Mouse (Mus musculus) liver, embryonic 16.5 days (tissue): Measurements from ENCODE around the gene Atg7. TPM values are rescaled to one million over a fixed set of nuclear protein-coding genes. Genes with fewer than 3 reads are reported as not detected.

Experiments
- ATAC-seq: fragments of 200-750 bp; cut with Nextera tagmentation; 2 replicates; pipeline ENCODE4 v1.8.0; 2017; ENCODE audit warnings: low read depth, mild to moderate bottlenecking, moderate number of reproducible peaks, moderate library complexity
- H3K27ac ChIP-seq: fragments of 300-500 bp; sonication (generic); 2 replicates; pipeline ENCODE4 v1.5.1; 2014; ENCODE audit warnings: mild to moderate bottlenecking, low read length
- H3K27me3 ChIP-seq: fragments of 300-500 bp; sonication (generic); 2 replicates; pipeline ENCODE4 v1.6.1; 2014; ENCODE audit warnings: low read depth, low read length, mixed read lengths; ENCODE audit not compliant: control insufficient read depth, insufficient read depth
- H3K36me3 ChIP-seq: fragments of 300-500 bp; sonication (generic); 2 replicates; pipeline ENCODE4 v1.6.1; 2014; ENCODE audit warnings: mild to moderate bottlenecking; ENCODE audit not compliant: control insufficient read depth, insufficient read depth
- H3K4me1 ChIP-seq: fragments of 300-500 bp; sonication (generic); 2 replicates; pipeline ENCODE4 v1.6.1; 2014; ENCODE audit warnings: low read depth, low read length, mixed read lengths; ENCODE audit not compliant: control insufficient read depth
- H3K4me2 ChIP-seq: fragments of 300-500 bp; sonication (generic); 2 replicates; pipeline ENCODE4 v1.6.1; 2014; ENCODE audit warnings: low read depth, low read length, mixed read lengths
- H3K4me3 ChIP-seq: fragments of 300-500 bp; sonication (generic); 2 replicates; pipeline ENCODE4 v1.5.1; 2014; ENCODE audit warnings: low read depth, mild to moderate bottlenecking, low read length
- H3K9ac ChIP-seq: fragments of 300-500 bp; sonication (generic); 2 replicates; pipeline ENCODE4 v1.6.1; 2014; ENCODE audit warnings: low read depth, low read length
- H3K9me3 ChIP-seq: fragments of 300-500 bp; sonication (generic); replicated peaks from 2 replicates; pipeline ENCODE4 v1.6.1; 2016; ENCODE audit warnings: low read length; ENCODE audit not compliant: control insufficient read depth
- WGBS: fragments of 180-500 bp; shearing (Covaris S2); extraction: QIAGEN DNeasy Blood & Tissue Kit; methylation state at CpG from one replicate; pipeline ENCODE4 v1.1.7; 2014; ENCODE audit not compliant: insufficient replicate concordance; 5-methylcytosine and 5-hydroxymethylcytosine counted together
- polyA plus RNA-seq: library from polyadenylated mRNA; unstranded; fragments of >200 nt; fragmentation: Nextera tagmentation; extraction: Ambion mirVana; gene quantifications from 2 replicates; pipeline ENCODE4 v1.2.1, GENCODE M21; 2015

The Atg7 gene
- polyA plus RNA-seq, 1 experiment from 2014 or later, result 13.2 TPM

GRCm38 (mm10) chr6:114676091-114676490, 33.2 kb downstream of the Atg7 start:
- Histone ChIP-seq H3K9ac (no peak overlapping the region), H3K4me2 (no peak overlapping the region), H3K4me3 (no peak overlapping the region), H3K36me3 (peaks cover 7% of the 10 kb centered on the region), H3K27me3 (no peaks in the 10 kb centered on the region), H3K9me3 (no peaks in the 10 kb centered on the region), H3K27ac (no peak overlapping the region), H3K4me1 (no peaks in the 10 kb centered on the region; the same call in 1 of the 2 replicates)
- WGBS, result 64% methylated on average over 5 of the region's 5 CpGs
- no peak for ATAC-seq

GRCm38 (mm10) chr6:114682092-114682711, 39.3 kb downstream of the Atg7 start:
- H3K27me3 ChIP-seq, result no peaks in the 10 kb centered on the region
- peaks cover 3% of the 10 kb centered on the region for H3K36me3 ChIP-seq
- no peak overlapping the region for H3K9ac ChIP-seq
- H3K4me1 ChIP-seq, result no peaks in the 10 kb centered on the region; the same call in 1 of the 2 replicates
- no peak overlapping the region for H3K4me2 ChIP-seq
- H3K27ac ChIP-seq, result no peak overlapping the region
- ATAC-seq, result no peak
- no peak overlapping the region for H3K4me3 ChIP-seq
- H3K9me3 ChIP-seq, result no peaks in the 10 kb centered on the region
- WGBS, result 81% methylated on average over 9 of the region's 9 CpGs

- WGBS, result 65% methylated on average over 1 of the region's 1 CpGs
- Histone ChIP-seq H3K27ac (no peak overlapping the region), H3K4me3 (no peak overlapping the region), H3K9me3 (no peaks in the 10 kb centered on the region), H3K27me3 (no peaks in the 10 kb centered on the region), H3K36me3 (peaks cover 3% of the 10 kb centered on the region; the same call in 1 of the 2 replicates), H3K4me1 (no peaks in the 10 kb centered on the region; the same call in 1 of the 2 replicates), H3K4me2 (no peak overlapping the region), H3K9ac (no peak overlapping the region)
- ATAC-seq, result no peak
These were observed 40.8 kb downstream of the Atg7 start for GRCm38 (mm10) chr6:114683741-114684140.

- Histone ChIP-seq H3K27ac (no peak overlapping the region), H3K4me1 (no peaks in the 10 kb centered on the region), H3K36me3 (peaks cover 3% of the 10 kb centered on the region; the same call in 1 of the 2 replicates), H3K9me3 (no peaks in the 10 kb centered on the region), H3K4me2 (no peak overlapping the region), H3K4me3 (no peak overlapping the region), H3K9ac (no peak overlapping the region), H3K27me3 (no peaks in the 10 kb centered on the region)
- ATAC-seq, result no peak
- 54% methylated on average over 3 of the region's 3 CpGs for WGBS
These were observed 41.5 kb downstream of the Atg7 start for GRCm38 (mm10) chr6:114684407-114684806.

GRCm38 (mm10) chr6:114685412-114685811, 42.5 kb downstream of the Atg7 start:
- H3K4me2 ChIP-seq, result no peak overlapping the region
- no peaks in the 10 kb centered on the region for H3K27me3 ChIP-seq
- ATAC-seq, result no peak
- no peak overlapping the region for H3K4me3 ChIP-seq
- WGBS, result 65% methylated on average over 1 of the region's 1 CpGs
- H3K4me1 ChIP-seq, result no peaks in the 10 kb centered on the region
- no peaks in the 10 kb centered on the region for H3K9me3 ChIP-seq
- peaks cover 3% of the 10 kb centered on the region; the same call in 1 of the 2 replicates for H3K36me3 ChIP-seq
- H3K9ac ChIP-seq, result no peak overlapping the region
- H3K27ac ChIP-seq, result no peak overlapping the region

- no peak for ATAC-seq
- Histone ChIP-seq H3K4me3 (no peak overlapping the region), H3K9me3 (no peaks in the 10 kb centered on the region), H3K27me3 (no peaks in the 10 kb centered on the region), H3K4me2 (no peak overlapping the region), H3K4me1 (no peaks in the 10 kb centered on the region), H3K27ac (no peak overlapping the region), H3K9ac (no peak overlapping the region), H3K36me3 (peaks cover 3% of the 10 kb centered on the region; the same call in 1 of the 2 replicates)
- 54% methylated on average over 1 of the region's 1 CpGs for WGBS
These were observed 44.1 kb downstream of the Atg7 start for GRCm38 (mm10) chr6:114687035-114687434.

GRCm38 (mm10) chr6:114690661-114691060, 47.8 kb downstream of the Atg7 start:
- Histone ChIP-seq H3K4me2 (no peak overlapping the region), H3K36me3 (no peaks in the 10 kb centered on the region; the same call in 1 of the 2 replicates), H3K27ac (no peak overlapping the region), H3K27me3 (no peaks in the 10 kb centered on the region), H3K9ac (no peak overlapping the region), H3K4me3 (no peak overlapping the region), H3K9me3 (no peaks in the 10 kb centered on the region), H3K4me1 (no peaks in the 10 kb centered on the region)
- no peak for ATAC-seq
- WGBS, result 35% methylated on average over 2 of the region's 2 CpGs

- no peaks in the 10 kb centered on the region; the same call in 1 of the 2 replicates for H3K36me3 ChIP-seq
- H3K9me3 ChIP-seq, result no peaks in the 10 kb centered on the region
- no peaks in the 10 kb centered on the region for H3K4me1 ChIP-seq
- no peak overlapping the region for H3K27ac ChIP-seq
- H3K9ac ChIP-seq, result no peak overlapping the region
- ATAC-seq, result no peak
- no peak overlapping the region for H3K4me2 ChIP-seq
- H3K4me3 ChIP-seq, result no peak overlapping the region
- 65% methylated on average over 6 of the region's 6 CpGs for WGBS
- no peaks in the 10 kb centered on the region for H3K27me3 ChIP-seq
These were observed 48.6 kb downstream of the Atg7 start for GRCm38 (mm10) chr6:114691530-114691929.

GRCm38 (mm10) chr6:114692691-114693090, 49.8 kb downstream of the Atg7 start:
- Histone ChIP-seq H3K4me3 (no peak overlapping the region), H3K4me1 (no peaks in the 10 kb centered on the region), H3K9me3 (no peaks in the 10 kb centered on the region), H3K27me3 (no peaks in the 10 kb centered on the region), H3K4me2 (no peak overlapping the region), H3K27ac (no peak overlapping the region), H3K9ac (no peak overlapping the region), H3K36me3 (no peaks in the 10 kb centered on the region; the same call in 1 of the 2 replicates)
- WGBS, result 86% methylated on average over 10 of the region's 10 CpGs
- ATAC-seq, result no peak
